ENCODE assay signal across 27 mouse cellular contexts in genomic region chr8:115739756-115740155, GRCm38 (mm10).
"Had no signal": no experiment of that assay in that cellular context is flagged by ENCODE, and none has a peak within 500 bp of the region (broad histone marks: within the 10 kb centered on the region; RNA-seq: fewer than 3 reads in every experiment).

No protein-coding gene starts in this region.

- H3K27ac ChIP-seq: heart, adult 2 months; heart, embryonic 13.5 days; heart, embryonic 15.5 days; hindbrain, embryonic 13.5 days; hindbrain, embryonic 15.5 days; hindbrain, postnatal 0 days; kidney, embryonic 15.5 days; kidney, postnatal 0 days; limb, embryonic 10.5 days; limb, embryonic 12.5 days; liver, embryonic 13.5 days; liver, embryonic 15.5 days had no signal

- H3K4me1 ChIP-seq: heart, embryonic 13.5 days; heart, embryonic 15.5 days; hindbrain, embryonic 13.5 days; hindbrain, embryonic 15.5 days; kidney, embryonic 15.5 days; limb, embryonic 10.5 days; limb, embryonic 12.5 days; liver, embryonic 13.5 days; liver, embryonic 15.5 days had no signal

- H3K36me3 ChIP-seq: heart, embryonic 13.5 days; heart, embryonic 15.5 days; hindbrain, embryonic 13.5 days; hindbrain, embryonic 15.5 days; kidney, embryonic 15.5 days; limb, embryonic 10.5 days; limb, embryonic 12.5 days; liver, embryonic 13.5 days; liver, embryonic 15.5 days had no signal

- DNase-seq: gastrocnemius, postnatal 10 days; gastrocnemius, postnatal 36 days; heart, adult 11 months; heart, adult 2 months; heart, postnatal 14 days; heart, postnatal 36 days; kidney, adult 11 months; kidney, adult 2 months; kidney, adult 9 months; kidney, postnatal 14 days; kidney, postnatal 36 days; liver; liver, embryonic 13.5 days; liver, postnatal 0 days had no signal

- H3K27me3 ChIP-seq: heart, embryonic 13.5 days; hindbrain, embryonic 13.5 days; hindbrain, embryonic 15.5 days; kidney, embryonic 15.5 days; limb, embryonic 12.5 days; liver, embryonic 13.5 days; liver, embryonic 15.5 days had no signal

- H3K9me3 ChIP-seq: heart, embryonic 13.5 days; heart, embryonic 15.5 days; hindbrain, embryonic 13.5 days; hindbrain, embryonic 15.5 days; kidney, embryonic 15.5 days; limb, embryonic 10.5 days; limb, embryonic 12.5 days; liver, embryonic 13.5 days; liver, embryonic 15.5 days had no signal

- H3K4me3 ChIP-seq: heart, adult 2 months; heart, embryonic 13.5 days; heart, embryonic 15.5 days; hindbrain, embryonic 13.5 days; hindbrain, embryonic 15.5 days; kidney, embryonic 15.5 days; limb, embryonic 10.5 days; limb, embryonic 12.5 days; liver, embryonic 13.5 days; liver, embryonic 15.5 days had no signal

- H3K4me2 ChIP-seq: heart, embryonic 11.5 days; heart, embryonic 13.5 days; heart, embryonic 15.5 days; hindbrain, embryonic 13.5 days; hindbrain, embryonic 15.5 days; kidney, embryonic 15.5 days; limb, embryonic 12.5 days; liver, embryonic 11.5 days; liver, embryonic 13.5 days; liver, embryonic 15.5 days had no signal

- ATAC-seq: hindbrain, postnatal 0 days; intestine, embryonic 16.5 days; liver, postnatal 0 days had no signal

- H3K9ac ChIP-seq: heart, embryonic 13.5 days; heart, embryonic 15.5 days; hindbrain, embryonic 13.5 days; hindbrain, embryonic 15.5 days; kidney, embryonic 15.5 days; limb, embryonic 12.5 days; liver, embryonic 13.5 days; liver, embryonic 15.5 days; liver, postnatal 0 days had no signal
